Mouse (Mus musculus): ENCODE results near the gene Tnrc6c.

The Tnrc6c gene

DNA sequence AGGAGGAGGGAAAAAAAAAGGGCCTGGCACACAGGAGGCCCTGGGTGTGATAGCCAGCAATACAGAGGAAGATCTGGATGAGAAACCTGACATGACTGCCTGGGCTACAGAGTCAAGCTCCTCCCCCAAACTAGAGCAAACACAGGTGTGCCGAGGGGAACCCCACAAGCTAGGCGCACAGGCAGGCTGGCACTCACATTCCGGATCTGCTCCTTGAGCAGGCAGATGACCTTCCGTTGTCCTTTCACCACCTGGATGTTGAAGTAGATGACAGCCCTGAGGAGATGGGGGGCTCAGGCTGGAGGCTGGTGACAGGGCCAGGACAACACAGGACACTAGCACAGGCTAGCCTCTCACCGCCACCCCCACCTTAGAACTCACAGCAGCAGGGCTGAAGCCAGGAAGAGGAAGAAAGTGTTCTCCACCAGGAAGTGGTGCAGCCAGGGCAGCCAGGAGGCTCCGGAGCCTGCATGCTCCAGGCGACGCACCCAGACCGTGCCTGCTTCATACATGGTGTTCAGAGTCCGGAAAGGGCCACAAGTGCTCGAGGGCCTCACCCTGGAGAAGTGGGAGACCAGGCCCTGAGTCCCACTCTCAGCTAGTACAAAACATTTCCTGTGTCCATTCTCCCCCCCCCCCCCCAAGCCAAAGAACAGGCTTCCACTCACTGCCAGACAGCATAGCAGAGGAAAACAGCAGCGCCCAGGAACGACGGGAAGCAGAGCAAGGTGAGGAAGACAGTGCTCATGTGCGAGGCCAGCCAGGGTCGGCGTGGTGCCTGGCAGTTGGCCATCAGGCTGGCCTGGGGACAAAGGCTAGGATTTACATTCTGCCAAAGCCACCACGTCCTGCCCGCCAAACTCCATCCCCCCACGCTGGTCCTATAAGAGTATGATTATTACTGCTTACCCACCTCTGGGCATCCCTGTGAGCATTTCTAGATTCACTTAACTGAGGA is 114.9 kb downstream of the Tnrc6c start:
- in situ Hi-C loops (cut with MboI, MseI) = no loop called here

DNA sequence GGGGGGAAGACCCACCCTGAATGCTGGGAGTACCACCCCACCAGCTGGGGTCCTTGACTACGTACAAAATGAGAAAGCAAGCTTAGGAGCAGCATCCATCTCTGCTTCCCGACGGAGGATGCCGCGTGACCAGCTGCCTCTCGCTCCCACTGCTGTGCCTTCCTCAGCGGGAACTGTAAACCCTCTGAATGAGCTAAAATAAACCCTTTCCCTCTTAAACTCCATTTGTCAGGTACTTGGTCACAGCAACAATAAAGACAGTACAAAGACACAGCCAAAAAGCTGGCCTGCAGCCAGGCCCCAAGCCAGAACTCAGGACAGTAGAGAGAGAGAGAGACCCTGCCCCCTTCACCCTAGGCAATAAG is 115.6 kb downstream of the Tnrc6c start:
- in situ Hi-C loops (cut with MboI, MseI) = no loop called here

DNA sequence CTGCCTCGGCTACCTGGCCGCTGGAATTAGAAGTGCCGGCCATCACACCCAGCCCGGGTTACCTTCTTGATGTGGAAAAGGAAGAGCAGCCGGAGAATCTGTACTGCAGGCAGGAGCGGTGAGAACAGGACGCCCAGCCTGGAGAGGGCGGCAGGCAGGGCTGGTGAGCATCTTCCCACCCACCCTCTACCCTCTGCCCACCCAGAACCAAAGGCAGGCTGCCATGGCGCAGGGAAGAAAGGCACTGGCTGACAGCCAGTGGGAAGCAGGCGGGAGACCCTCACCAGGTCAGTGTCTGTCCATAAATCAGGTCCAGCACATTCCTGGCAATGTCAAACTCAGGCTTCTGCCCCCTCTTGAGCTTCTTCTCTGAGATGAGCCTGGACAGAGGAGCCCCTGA is 116.3 kb downstream of the Tnrc6c start:
- in situ Hi-C loops (cut with MboI, MseI) = no loop called here

DNA sequence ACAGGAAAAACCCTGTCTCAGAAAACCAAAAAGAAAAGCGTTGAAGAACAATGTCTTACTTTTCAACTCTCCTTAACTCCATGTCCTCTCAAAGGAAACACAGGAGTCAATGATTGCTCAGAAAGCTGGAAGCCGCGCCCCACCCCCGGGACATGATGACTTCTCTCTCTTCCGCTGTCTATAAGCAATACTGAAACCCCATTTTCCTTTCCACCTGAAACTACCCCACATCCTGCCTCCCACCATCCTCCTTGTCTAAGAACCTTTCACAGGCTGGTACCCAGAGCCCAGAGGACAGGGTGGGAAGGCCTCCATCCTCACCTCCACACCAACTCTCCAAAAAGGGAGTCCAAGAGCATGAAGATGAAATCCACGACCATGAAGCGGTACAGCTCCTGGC is 118.3 kb downstream of the Tnrc6c start:
- in situ Hi-C loops (cut with MboI, MseI) = no loop called here

DNA sequence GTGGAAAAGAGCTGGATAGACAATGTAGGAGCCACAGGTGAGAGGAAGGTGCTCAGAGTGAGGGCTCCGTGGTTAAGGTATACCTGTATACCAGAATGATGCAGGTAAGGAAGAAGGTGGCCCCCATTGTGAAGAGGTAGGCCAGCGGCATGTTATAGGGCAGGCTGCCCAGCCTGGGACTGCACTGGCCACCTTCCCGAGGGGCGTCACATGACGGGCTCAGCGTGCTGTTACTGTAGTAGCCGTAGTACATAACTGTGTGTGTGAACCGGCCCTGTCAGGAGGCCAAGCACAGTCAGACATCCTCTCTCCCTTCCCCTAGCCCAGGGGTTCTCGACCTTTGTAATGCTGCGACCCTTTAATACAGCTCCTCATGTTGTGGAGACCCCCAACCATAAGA is 120.8 kb downstream of the Tnrc6c start:
- in situ Hi-C loops (cut with MboI, MseI) = loop anchor here (25.0 kb wide), 1 partner anchor 1363 kb away; the partner anchor contains the start of gene Rnf157

DNA sequence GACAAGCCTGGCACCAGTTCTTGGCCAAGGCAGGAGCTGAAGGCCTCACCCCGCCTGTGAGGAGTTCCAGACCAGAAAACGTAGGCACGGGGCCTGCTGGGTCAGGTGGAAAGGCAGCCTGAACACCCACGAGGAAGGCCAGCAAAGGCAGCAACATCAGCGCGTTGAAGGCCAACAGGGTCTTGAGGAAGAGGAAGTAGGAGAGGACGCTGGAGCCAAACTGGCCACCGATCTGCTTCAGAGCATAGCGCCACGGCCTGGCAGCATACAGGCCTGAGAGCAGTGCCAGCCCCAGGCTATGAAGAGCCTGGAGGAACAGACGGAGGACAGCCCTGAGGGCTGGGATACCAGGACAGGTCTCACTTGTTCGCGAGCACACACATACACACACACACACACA is 121.5 kb downstream of the Tnrc6c start:
- in situ Hi-C loops (cut with MboI, MseI) = loop anchor here (25.0 kb wide), 1 partner anchor 1363 kb away; the partner anchor contains the start of gene Rnf157

DNA sequence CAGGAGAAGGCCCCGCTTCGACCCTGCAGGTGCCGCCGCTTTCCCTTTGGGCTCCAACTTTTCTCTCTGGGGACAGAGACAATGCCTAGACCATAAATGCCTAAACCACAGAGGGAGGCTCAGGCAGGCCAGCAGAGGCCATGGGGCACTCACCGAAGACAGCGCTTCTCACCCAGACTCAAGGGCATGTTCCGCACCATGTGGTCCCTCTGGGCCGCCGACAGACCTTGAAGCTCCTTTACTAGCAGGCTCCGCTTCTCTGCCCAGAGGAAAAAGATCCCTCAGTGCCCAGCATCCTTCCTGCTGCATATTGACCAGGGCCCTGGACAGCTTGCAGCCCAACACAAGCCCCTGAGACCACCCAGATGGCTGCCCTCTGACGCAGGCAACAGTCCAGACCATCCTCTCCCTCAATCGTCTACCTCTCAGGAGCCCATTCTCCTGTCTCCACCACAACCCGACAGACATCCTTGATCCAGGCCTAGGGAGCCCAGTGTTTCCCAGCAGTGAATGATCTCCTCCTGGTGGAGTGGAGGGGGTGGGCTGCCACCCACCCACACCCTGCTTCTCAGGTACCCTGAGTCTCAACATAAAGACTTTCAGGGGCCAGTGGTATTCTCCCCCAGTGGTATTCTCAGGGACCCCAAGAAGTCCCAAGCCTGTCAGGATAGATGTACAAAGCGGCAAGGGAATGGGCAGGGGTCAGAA is 122.2 kb downstream of the Tnrc6c start:
- in situ Hi-C loops (cut with MboI, MseI) = loop anchor here (25.0 kb wide), 1 partner anchor 1364 kb away; the partner anchor contains the start of gene Rnf157

DNA sequence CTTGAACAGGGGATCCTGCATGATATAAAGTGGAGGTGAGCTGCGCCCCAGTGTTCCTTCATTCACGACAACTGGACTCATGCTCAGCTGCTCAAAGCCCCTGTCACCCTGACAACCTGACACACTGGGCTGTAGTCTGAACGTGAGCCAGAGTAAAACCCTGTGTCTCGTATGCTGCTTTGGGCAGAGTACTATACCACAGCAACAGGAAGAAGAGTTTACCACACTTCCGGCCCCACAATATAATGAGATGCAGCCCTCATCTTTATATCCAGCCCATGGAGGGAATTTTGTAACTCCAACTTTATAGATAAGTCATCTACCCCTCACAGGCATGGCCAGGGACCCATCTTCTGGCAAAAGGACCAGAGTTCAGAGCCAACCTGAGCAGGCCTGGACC is 123.0 kb downstream of the Tnrc6c start:
- in situ Hi-C loops (cut with MboI, MseI) = loop anchor here (25.0 kb wide), 1 partner anchor 1365 kb away; the partner anchor contains the start of gene Rnf157

DNA sequence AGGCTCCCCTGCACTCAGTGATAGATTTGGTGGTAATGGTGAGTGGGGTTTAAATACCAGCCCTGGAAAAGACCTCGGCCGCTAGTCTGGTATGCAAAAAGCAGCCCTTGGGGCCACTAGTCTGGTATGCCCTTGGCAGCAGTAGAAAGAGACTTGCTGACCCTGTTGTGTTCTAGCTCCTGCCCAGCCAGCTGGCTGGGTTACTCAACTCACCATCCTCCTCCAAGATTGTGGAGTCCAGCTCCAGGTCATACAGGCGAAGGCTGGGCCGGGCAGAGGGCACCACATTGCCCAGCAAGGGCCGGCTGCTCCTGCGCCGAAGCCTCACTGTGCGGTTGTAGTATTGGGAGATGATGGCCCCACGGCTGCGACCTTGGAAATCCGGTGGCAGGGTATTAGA is 123.9 kb downstream of the Tnrc6c start:
- in situ Hi-C loops (cut with MboI, MseI) = loop anchor here (25.0 kb wide), 1 partner anchor 1366 kb away; the partner anchor contains the start of gene Rnf157

DNA sequence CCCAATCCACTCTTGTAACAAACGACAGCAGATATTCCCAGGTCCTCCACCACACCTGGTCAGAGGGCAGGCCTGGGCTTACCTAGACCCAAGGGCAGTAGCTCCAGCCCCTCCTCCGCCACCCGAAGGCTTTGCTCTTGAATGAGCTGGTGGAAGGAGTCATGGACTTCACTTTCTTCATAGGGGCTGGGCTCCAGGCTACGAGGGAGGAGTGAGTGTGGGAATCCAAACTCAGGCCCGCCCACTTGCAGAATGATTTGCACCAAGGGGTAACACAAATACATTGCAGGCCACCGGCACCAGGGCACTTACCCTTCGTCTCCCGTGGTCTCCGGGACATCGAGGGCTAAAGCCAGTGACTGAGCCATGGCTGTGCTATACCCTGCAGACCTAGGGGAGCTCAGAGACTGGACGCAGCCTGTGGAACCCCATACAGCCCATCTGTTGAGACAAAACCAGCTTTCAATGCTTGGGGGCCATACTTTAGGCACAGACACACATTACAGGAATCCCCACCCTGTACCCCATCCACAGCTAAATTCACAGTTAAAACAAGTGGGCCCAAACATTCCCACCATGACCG is 124.9 kb downstream of the Tnrc6c start:
- in situ Hi-C loops (cut with MboI, MseI) = loop anchor here (25.0 kb wide), 1 partner anchor 1367 kb away; the partner anchor contains the start of gene Rnf157

DNA sequence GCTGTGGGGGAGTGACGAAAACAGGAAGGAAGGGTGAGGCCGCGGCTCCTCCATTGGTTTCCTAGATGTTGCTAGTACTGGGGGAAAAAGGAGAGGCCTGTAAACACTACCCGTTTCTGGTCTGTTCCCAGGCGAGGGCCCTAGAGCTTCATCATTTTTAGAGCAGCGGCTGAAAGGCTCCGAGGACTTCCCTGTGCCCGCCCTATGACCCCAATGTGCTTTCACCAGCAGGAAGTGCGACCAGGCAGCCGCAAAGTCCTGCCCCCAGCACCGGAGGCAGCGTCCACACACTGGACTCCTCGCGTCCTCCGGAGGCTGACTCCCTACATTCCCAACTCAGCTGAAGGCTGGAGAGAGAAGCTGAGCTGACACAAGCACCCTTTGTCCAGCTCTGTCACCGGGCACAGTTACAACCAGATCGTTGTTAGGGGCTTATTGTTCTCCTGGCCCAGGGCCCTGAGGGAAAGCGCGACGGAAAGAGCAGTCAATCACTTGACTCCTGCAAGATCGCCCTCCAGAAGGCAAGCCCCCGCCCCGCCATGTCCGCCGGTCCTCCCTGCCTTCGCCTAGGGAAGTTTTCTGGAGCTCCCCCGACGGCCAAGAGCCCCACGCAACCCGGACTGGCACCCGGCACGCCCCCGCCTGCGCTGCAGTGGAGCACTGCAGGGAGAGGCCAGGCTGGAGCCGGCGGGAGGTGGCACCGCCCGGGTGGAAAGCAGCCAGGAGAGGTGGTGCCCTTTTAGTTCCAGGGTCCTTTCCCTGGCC is 125.5 kb downstream of the Tnrc6c start:
- in situ Hi-C loops (cut with MboI, MseI) = loop anchor here (25.0 kb wide), 1 partner anchor 1367 kb away; the partner anchor contains the start of gene Rnf157

DNA sequence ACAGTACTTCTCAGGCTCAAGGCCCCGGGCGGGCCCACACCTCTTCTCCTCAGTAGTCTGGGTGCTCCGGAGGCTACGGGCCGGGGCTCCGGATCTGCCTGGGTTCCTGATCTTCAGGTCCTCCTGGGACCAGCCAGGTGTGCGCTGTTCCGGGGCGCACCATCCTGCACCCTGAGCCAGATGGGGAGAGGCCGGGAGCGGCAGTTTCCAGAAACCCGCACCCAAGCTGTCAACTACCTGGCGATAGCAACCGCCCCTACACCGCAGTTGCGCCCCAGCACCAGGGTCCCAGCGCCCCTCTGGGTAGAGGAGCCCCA is 126.1 kb downstream of the Tnrc6c start:
- in situ Hi-C loops (cut with MboI, MseI) = loop anchor here (25.0 kb wide), 1 partner anchor 1368 kb away; the partner anchor contains the start of gene Rnf157

DNA sequence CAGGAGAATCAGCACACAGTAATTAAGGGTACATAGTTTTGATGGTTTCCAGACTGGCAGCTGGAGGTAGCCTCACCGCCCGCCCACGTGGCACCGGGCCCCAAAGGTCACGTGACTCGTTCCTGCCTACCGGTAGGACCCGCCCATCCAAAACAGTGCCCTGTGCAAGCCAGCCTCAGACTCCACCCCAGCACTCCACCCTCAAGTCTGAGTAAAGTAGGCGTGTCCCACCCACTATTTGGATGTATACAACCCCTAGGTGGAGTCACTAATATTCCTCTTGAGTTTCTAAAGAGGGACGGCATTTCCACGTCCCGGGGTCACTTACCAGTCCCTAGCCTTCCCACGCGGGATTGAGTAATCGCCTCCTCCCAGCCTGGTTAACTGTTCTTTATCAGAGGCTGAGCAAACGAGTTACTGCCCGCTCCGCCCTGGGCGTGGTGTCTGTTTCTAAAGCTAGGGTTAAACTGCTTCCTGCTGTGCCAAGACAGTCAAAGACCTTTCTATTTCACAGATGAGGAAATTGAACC is 126.6 kb downstream of the Tnrc6c start:
- in situ Hi-C loops (cut with MboI, MseI) = loop anchor here (25.0 kb wide), 1 partner anchor 1368 kb away; the partner anchor contains the start of gene Rnf157

DNA sequence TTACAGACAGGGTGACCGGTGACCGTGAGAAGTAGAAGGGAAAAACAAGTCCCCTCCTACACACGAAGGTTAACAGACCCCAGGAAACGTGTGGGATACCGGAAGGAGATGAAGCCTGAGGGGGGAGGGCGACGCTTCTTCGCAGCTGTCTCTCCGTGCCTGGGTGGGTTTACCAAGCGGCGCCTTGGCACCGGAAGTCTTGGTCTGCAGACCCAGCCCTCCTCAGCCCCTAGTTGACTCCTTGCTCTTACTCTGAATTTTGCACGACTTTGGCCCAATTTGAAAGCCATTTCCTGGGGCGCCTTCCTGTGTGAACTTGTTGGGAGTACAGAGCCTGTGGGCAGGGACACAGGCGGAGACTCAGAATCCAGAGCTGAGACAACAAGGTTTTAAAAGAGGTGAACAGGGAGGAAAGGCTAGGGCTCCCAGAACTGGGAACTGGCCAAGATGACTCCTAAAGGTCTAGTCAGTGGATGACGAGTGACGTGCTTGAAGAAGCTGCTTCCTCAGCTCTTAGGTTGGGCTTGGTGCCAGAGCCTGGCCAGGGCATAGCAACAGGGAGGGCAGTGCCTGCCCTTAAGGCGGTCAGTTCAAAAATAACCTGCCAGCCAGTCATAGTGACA is 127.2 kb downstream of the Tnrc6c start:
- in situ Hi-C loops (cut with MboI, MseI) = loop anchor here (25.0 kb wide), 1 partner anchor 1369 kb away; the partner anchor contains the start of gene Rnf157

DNA sequence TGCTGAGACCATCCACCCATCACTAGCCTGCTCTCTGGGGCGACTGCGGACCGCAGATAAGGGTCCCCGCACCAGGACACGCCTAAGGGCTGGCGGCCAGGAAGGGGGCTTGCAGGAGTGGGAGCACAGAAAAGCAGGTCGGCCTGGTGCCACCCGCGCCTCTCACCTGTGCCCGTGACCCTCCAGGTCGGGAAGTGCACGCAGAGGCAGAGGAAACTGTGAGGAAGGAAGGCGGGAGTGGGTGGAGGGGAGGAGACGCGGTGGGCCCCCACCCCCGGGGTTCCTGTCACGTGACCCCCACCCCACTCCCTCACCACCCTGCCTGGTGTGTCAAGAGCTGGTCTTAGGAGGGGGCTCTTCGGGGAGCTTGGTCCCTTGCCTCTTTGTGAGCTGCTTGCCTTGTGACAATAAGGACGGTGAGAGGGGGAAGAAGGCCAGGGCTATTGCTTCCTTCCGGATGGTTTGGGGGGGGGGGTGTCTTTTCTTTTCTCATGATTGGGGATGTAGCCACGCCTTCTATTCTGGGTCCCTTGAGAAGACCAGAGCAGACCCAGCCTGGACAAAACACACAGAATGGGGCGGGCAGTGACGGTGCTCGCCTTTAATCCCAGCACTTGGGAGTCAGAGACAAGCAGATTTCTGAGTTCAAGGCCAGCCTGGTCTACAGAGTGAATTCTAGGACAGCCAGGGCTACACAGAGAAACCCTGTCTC is 128.1 kb downstream of the Tnrc6c start, which contains the start of the genes Tmc8 and Tmc6:
Gene Tmc8 (plus strand): TSS at position 84 of the 712 bp plus-strand sequence.
Gene Tmc6 (minus strand): TSS at position 206 of the 712 bp plus-strand sequence.
- in situ Hi-C loops (cut with MboI, MseI) = loop anchor here (25.0 kb wide), 1 partner anchor 1370 kb away; the partner anchor contains the start of gene Rnf157

DNA sequence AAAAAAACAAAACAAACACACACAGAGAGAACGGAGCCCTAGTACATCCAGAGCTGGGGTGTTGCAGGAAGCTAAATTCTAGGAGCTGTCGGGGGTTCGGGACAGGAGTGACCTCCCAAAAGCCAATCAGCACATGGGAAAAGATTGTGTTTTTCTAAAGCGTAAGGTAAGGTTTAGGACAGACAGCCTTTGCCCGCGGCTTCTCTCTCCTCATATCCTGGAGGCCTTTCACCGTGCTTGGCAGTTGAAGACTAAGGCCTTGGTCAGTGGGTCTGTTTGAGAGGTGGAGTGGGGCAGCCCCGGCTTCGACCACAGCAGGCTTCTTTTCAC is 128.6 kb downstream of the Tnrc6c start:
- in situ Hi-C loops (cut with MboI, MseI) = loop anchor here (25.0 kb wide), 1 partner anchor 1370 kb away; the partner anchor contains the start of gene Rnf157

DNA sequence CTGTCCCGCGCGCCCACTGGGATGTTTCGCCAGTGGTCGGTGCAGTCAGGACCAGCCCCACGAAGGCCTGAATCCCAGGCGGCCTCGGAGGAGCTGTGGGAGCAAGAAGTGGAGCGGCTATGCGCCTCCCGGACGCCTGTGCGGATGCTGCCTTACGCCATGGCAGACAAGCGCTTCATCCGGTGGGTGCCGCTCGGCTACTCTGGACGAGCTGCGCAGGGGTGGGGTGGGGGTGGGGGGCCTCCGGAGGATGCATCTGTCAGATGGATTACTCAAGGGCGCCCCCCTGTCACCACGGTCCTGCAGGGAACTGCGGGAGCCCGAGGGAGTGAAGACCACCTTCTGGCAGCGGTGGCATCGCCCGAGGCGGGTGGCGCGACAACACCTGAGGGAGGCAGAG is 129.0 kb downstream of the Tnrc6c start:
- in situ Hi-C loops (cut with MboI, MseI) = loop anchor here (25.0 kb wide), 1 partner anchor 1371 kb away; the partner anchor contains the start of gene Rnf157

DNA sequence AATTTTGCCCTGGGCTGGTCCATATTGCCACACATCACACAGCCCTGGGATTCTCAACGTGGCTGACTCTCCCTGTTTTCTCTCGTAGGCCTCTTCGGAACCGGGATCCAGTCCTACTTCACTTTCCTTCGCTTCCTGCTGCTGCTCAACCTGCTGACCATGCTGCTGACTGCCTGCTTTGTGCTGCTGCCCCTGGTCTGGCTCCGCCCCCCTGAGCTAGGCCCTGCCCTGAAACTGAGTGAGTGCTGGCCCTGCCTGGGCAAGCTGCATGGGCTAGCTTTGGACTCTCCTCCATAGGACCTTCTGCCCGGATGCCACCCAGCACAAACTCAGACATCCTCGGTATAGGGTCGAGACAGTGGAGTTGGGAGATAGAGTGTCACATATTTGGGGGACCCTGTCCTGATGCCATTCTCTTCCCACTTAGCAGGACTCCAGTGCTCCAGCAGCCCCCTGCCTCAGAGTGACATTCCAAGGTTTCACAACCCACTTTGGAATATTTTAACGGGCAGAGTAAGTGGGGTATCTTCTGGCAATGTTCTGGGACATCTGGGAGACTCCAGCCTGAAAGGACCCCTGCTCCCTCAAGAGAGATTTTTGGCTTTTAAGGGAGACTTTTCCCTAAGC is 129.7 kb downstream of the Tnrc6c start:
- in situ Hi-C loops (cut with MboI, MseI) = loop anchor here (25.0 kb wide), 1 partner anchor 1371 kb away; the partner anchor contains the start of gene Rnf157

DNA sequence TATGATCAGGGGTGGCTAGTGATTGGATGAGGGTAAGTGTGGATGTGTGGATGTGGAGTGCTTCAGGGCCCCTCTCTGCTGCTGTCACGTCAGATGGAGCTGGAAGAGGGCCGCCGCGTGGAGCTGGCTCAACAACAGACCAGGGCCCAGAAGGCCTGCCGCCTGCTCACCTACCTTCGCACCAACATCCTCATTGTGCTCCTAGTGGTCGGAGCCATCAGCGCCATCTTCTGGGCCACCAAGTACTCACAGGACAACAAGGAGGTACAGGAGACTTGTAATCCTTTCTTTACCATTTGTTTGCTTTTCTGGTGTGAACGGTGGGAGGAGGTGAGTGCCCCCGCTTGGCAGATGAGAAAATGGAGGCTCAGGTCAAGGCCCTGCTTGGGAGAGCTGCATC is 132.2 kb downstream of the Tnrc6c start:
- in situ Hi-C loops (cut with MboI, MseI) = loop anchor here (25.0 kb wide), 1 partner anchor 1374 kb away; the partner anchor contains the start of gene Rnf157

Data from regulatory T cell (primary cell).